Mouse (Mus musculus): ENCODE measurements around the gene Ppp1r36. TPM values are rescaled to one million over a fixed set of nuclear protein-coding genes. Genes with fewer than 3 reads are reported as not detected.

Gene Ppp1r36
- polyA plus RNA-seq, 1 experiment from 2014 or later, result 0.51 TPM

- peaks cover 15% of the 10 kb centered on the region for H3K4me1 ChIP-seq (replicated peaks; ENCODE audit: control insufficient read depth, insufficient read depth, low read length)
- no peaks in the 10 kb centered on the region for H3K9me3 ChIP-seq (ENCODE audit: control insufficient read depth, low read length)
- peaks cover 33% of the 10 kb centered on the region for H3K27me3 ChIP-seq (replicated peaks; ENCODE audit: control insufficient read depth, insufficient read depth, low read length)
- no peak overlapping the region for H3K27ac ChIP-seq (ENCODE audit: low read depth, low read length)
- H3K4me2 ChIP-seq, result peak overlapping the region; percentile 94
- no peaks in the 10 kb centered on the region for H3K36me3 ChIP-seq (ENCODE audit: control insufficient read depth, insufficient read depth, low read length)
- peak overlapping the region; percentile 62 for H3K4me3 ChIP-seq (ENCODE audit: low read depth, low read length)
- ATAC-seq (replicated peaks; ENCODE audit: low FRiP score), result no peak
- DNase-seq (ENCODE audit: low spot score), result no peak
- WGBS, result 9% methylated on average over 20 of the region's 20 CpGs
- no peak overlapping the region for H3K9ac ChIP-seq (ENCODE audit: low read depth, low read length)
Measured at GRCm38 (mm10) chr12:76404836-76405182, 12.5 kb upstream of the Ppp1r36 start.

- no peaks in the 10 kb centered on the region for H3K9me3 ChIP-seq (ENCODE audit: control insufficient read depth, low read length)
- H3K9ac ChIP-seq (ENCODE audit: low read depth, low read length), result no peak overlapping the region
Measured at GRCm38 (mm10) chr12:76405183-76405970, 12.0 kb upstream of the Ppp1r36 start.

GRCm38 (mm10) chr12:76405971-76406370 is 11.4 kb upstream of the Ppp1r36 start:
- Histone ChIP-seq H3K27ac (ENCODE audit: low read depth, low read length) (no peak overlapping the region), H3K4me1 (replicated peaks; ENCODE audit: control insufficient read depth, insufficient read depth, low read length) (peaks cover 15% of the 10 kb centered on the region), H3K9ac (ENCODE audit: low read depth, low read length) (no peak overlapping the region), H3K27me3 (replicated peaks; ENCODE audit: control insufficient read depth, insufficient read depth, low read length) (peaks cover 33% of the 10 kb centered on the region), H3K4me3 (ENCODE audit: low read depth, low read length) (peak overlapping the region; percentile 62), H3K9me3 (ENCODE audit: control insufficient read depth, low read length) (no peaks in the 10 kb centered on the region), H3K36me3 (ENCODE audit: control insufficient read depth, insufficient read depth, low read length) (no peaks in the 10 kb centered on the region), H3K4me2 (peak overlapping the region; percentile 94)
- DNase-seq (ENCODE audit: low spot score) (peak; percentile 53), ATAC-seq (replicated peaks; ENCODE audit: low FRiP score) (no peak)
- 3% methylated on average over 23 of the region's 23 CpGs for WGBS

More at GRCm38 (mm10) chr12:76405183-76405970, 12.0 kb upstream of the Ppp1r36 start:
- 7% methylated on average over 64 of the region's 64 CpGs for WGBS
- no peak for ATAC-seq (replicated peaks; ENCODE audit: low FRiP score)
- Histone ChIP-seq H3K27me3 (replicated peaks; ENCODE audit: control insufficient read depth, insufficient read depth, low read length) (peaks cover 33% of the 10 kb centered on the region), H3K4me1 (replicated peaks; ENCODE audit: control insufficient read depth, insufficient read depth, low read length) (peaks cover 15% of the 10 kb centered on the region), H3K27ac (ENCODE audit: low read depth, low read length) (no peak overlapping the region), H3K4me2 (peak overlapping the region; percentile 94), H3K4me3 (ENCODE audit: low read depth, low read length) (peak overlapping the region; percentile 62), H3K36me3 (ENCODE audit: control insufficient read depth, insufficient read depth, low read length) (no peaks in the 10 kb centered on the region)
- DNase-seq (ENCODE audit: low spot score), result peak; percentile 57

- 52% methylated on average over 1 of the region's 1 CpGs for WGBS
Measured at GRCm38 (mm10) chr12:76407184-76407583, 10.2 kb upstream of the Ppp1r36 start.

GRCm38 (mm10) chr12:76409166-76409565 is 8.2 kb upstream of the Ppp1r36 start:
- Histone ChIP-seq H3K4me2 (no peak overlapping the region), H3K27ac (ENCODE audit: low read depth, low read length) (no peak overlapping the region), H3K4me3 (ENCODE audit: low read depth, low read length) (no peak overlapping the region), H3K9ac (ENCODE audit: low read depth, low read length) (no peak overlapping the region), H3K27me3 (replicated peaks; ENCODE audit: control insufficient read depth, insufficient read depth, low read length) (peaks cover 33% of the 10 kb centered on the region), H3K4me1 (replicated peaks; ENCODE audit: control insufficient read depth, insufficient read depth, low read length) (peaks cover 15% of the 10 kb centered on the region), H3K9me3 (ENCODE audit: control insufficient read depth, low read length) (no peaks in the 10 kb centered on the region), H3K36me3 (ENCODE audit: control insufficient read depth, insufficient read depth, low read length) (no peaks in the 10 kb centered on the region)
- WGBS, result 49% methylated on average over 4 of the region's 4 CpGs
- DNase-seq (ENCODE audit: low spot score), result no peak
- ATAC-seq (replicated peaks; ENCODE audit: low FRiP score), result no peak

More at GRCm38 (mm10) chr12:76407184-76407583, 10.2 kb upstream of the Ppp1r36 start:
- Histone ChIP-seq H3K36me3 (ENCODE audit: control insufficient read depth, insufficient read depth, low read length) (no peaks in the 10 kb centered on the region), H3K9me3 (ENCODE audit: control insufficient read depth, low read length) (no peaks in the 10 kb centered on the region), H3K9ac (ENCODE audit: low read depth, low read length) (no peak overlapping the region), H3K4me1 (replicated peaks; ENCODE audit: control insufficient read depth, insufficient read depth, low read length) (peaks cover 15% of the 10 kb centered on the region), H3K4me3 (ENCODE audit: low read depth, low read length) (no peak overlapping the region), H3K27ac (ENCODE audit: low read depth, low read length) (no peak overlapping the region), H3K27me3 (replicated peaks; ENCODE audit: control insufficient read depth, insufficient read depth, low read length) (peaks cover 33% of the 10 kb centered on the region), H3K4me2 (no peak overlapping the region)
- ATAC-seq (replicated peaks; ENCODE audit: low FRiP score) (no peak), DNase-seq (ENCODE audit: low spot score) (no peak)

GRCm38 (mm10) chr12:76415383-76416010 is 1.8 kb upstream of the Ppp1r36 start:
- H3K4me1 ChIP-seq (replicated peaks; ENCODE audit: control insufficient read depth, insufficient read depth, low read length), result no peaks in the 10 kb centered on the region; the same call in 1 of the 2 replicates
- peaks cover 4% of the 10 kb centered on the region for H3K9me3 ChIP-seq (ENCODE audit: control insufficient read depth, low read length)
- H3K4me3 ChIP-seq (ENCODE audit: low read depth, low read length), result no peak overlapping the region
- H3K4me2 ChIP-seq, result no peak overlapping the region
- H3K9ac ChIP-seq (ENCODE audit: low read depth, low read length), result no peak overlapping the region
- H3K27me3 ChIP-seq (replicated peaks; ENCODE audit: control insufficient read depth, insufficient read depth, low read length), result peaks cover 8% of the 10 kb centered on the region
- no peak overlapping the region for H3K27ac ChIP-seq (ENCODE audit: low read depth, low read length)
- ATAC-seq (replicated peaks; ENCODE audit: low FRiP score), result no peak
- no peaks in the 10 kb centered on the region for H3K36me3 ChIP-seq (ENCODE audit: control insufficient read depth, insufficient read depth, low read length)
- no peak for DNase-seq (ENCODE audit: low spot score)
- 76% methylated on average over 11 of the region's 12 CpGs for WGBS

GRCm38 (mm10) chr12:76418346-76418745 is 1.0 kb downstream of the Ppp1r36 start:
- Histone ChIP-seq H3K27ac (ENCODE audit: low read depth, low read length) (no peak overlapping the region), H3K9me3 (ENCODE audit: control insufficient read depth, low read length) (peaks cover 4% of the 10 kb centered on the region), H3K4me1 (replicated peaks; ENCODE audit: control insufficient read depth, insufficient read depth, low read length) (no peaks in the 10 kb centered on the region; the same call in 1 of the 2 replicates), H3K36me3 (ENCODE audit: control insufficient read depth, insufficient read depth, low read length) (no peaks in the 10 kb centered on the region), H3K4me3 (ENCODE audit: low read depth, low read length) (no peak overlapping the region), H3K9ac (ENCODE audit: low read depth, low read length) (no peak overlapping the region), H3K27me3 (replicated peaks; ENCODE audit: control insufficient read depth, insufficient read depth, low read length) (peaks cover 8% of the 10 kb centered on the region), H3K4me2 (no peak overlapping the region)
- no peak for ATAC-seq (replicated peaks; ENCODE audit: low FRiP score)
- WGBS, result 89% methylated on average over 5 of the region's 5 CpGs
- DNase-seq (ENCODE audit: low spot score), result no peak

GRCm38 (mm10) chr12:76425256-76425655 is 7.9 kb downstream of the Ppp1r36 start:
- DNase-seq (ENCODE audit: low spot score), result no peak
- no peaks in the 10 kb centered on the region for H3K27me3 ChIP-seq (replicated peaks; ENCODE audit: control insufficient read depth, insufficient read depth, low read length)
- no peak overlapping the region for H3K27ac ChIP-seq (ENCODE audit: low read depth, low read length)
- no peaks in the 10 kb centered on the region for H3K4me1 ChIP-seq (replicated peaks; ENCODE audit: control insufficient read depth, insufficient read depth, low read length)
- H3K4me2 ChIP-seq, result no peak overlapping the region
- H3K9me3 ChIP-seq (ENCODE audit: control insufficient read depth, low read length), result no peaks in the 10 kb centered on the region
- no peak overlapping the region for H3K9ac ChIP-seq (ENCODE audit: low read depth, low read length)
- H3K36me3 ChIP-seq (ENCODE audit: control insufficient read depth, insufficient read depth, low read length), result no peaks in the 10 kb centered on the region
- ATAC-seq (replicated peaks; ENCODE audit: low FRiP score), result no peak
- no peak overlapping the region for H3K4me3 ChIP-seq (ENCODE audit: low read depth, low read length)
- WGBS, result 85% methylated on average over 3 of the region's 3 CpGs
